Mouse (Mus musculus) lung, postnatal 36 days (tissue): Measurements from ENCODE around the gene Loxl3.

ENCODE experiments used
- DNase-seq: peaks from one replicate; pipeline ENCODE4 v3.0.0; 2022; ENCODE audit warnings: mixed read lengths

The Loxl3 gene

DNA sequence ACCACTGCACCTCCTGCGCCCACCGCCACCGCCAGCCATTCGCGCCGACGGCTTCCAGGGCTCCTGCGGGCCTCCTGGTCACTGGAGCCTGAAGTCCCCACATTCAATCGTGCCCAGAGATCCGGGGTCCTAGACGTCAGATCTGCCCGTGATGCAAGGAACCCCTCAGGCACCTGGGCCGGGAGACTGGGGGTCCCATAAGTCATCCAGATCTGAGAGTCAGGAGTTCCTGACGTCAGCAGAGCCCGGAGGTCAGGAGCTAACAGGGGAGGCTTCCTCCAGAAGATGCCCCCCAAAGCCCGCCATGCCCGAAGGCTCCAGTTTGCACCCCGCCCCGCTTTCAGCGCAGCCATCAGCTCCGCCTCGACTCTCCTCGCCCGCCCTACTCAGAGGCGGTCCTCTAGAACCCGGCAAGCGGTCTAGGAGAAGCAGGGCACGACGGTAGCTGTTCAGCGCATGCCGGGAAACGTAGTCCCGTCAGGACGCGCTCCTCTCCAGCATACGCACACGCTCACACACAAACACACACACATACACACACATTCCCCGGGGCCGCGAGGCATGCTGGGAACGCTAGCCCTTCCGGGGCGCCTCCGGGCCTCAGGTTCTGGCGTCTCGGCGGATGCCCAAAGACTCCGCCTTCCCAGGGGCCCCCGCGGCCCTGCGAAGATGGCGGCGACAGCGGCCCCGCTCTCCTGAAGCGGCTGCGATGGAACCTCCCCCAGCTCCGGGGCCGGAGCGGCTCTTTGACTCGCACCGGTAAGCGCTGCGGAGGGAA is 20.3 kb downstream of the Loxl3 start, which contains the start of gene Aup1:
TSS of gene Aup1 (plus strand) at position 448 of the 778 bp plus-strand sequence.
- peak; percentile 98 for DNase-seq

- DNase-seq = peak; percentile 43
Measured at GRCm38 (mm10) chr6:83054871-83055431, 21.0 kb downstream of the Loxl3 start, which contains the start of gene Htra2. Gene Htra2, minus strand, starts transcription at chr6:83055273.

DNA sequence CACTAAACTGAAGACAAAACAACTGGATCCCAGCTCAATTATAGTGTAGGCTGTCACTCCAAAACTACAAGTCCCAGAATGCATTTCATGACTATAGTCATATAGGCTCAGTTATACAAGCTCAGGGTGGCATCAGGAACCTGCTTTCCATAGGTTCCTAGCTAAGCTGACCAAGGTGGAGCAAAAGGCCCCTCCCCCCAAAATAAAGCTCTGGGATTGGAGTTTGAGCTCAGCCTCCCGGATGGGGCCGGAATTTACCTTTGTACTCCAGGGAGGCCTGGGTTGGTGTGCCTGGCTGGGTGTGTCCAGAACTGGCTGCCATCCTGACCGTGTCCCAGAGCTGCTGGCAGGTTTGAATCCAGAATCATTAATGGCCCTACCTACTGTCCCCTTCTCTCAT is 23.8 kb downstream of the Loxl3 start, which contains the start of gene Dqx1:
TSS of gene Dqx1 (plus strand) at position 55 of the 400 bp plus-strand sequence.
- DNase-seq = peak; percentile 54

- no peak for DNase-seq
Measured at GRCm38 (mm10) chr6:83058725-83059124, 24.8 kb downstream of the Loxl3 start.

DNA sequence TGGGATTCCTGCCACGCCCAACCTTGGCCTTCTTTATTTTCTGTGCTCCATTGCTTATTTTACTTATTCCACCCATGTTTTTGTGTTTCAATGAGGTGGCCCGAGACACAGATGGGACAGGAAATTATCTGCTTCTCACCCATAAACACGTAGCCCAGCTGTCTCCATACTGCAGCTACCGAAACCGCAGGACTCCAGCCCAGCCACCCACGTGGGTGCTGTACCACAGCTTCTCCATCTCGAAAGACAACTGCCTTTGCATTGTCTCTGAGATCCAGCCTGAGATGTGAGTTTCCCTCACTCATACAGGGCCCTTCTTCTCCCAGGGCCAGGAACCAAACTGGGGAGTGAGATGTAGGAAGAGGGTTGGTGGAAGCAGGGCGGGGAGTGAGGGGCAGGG is 32.0 kb downstream of the Loxl3 start:
- no peak for DNase-seq

- DNase-seq = no peak
Measured at GRCm38 (mm10) chr6:83066441-83066840, 32.5 kb downstream of the Loxl3 start.

DNA sequence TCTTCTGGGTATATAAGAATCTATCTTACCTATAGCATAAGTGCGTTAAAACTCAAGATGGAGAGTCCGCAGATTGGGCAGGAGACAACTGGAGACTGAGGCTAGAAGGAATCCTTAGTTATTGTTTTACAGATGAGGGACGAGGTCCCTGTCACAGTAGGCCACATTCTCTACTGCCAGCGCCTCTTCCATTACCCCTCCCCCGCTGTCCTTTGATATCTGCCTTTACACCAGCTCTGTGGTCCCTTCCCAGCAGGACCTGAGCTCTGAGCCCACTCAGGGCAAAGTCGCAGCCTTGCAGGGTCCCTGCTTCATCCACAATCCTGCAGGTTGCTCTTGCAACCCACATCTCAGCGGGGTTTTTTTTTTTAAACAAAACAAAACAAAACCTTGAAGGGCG is 34.2 kb downstream of the Loxl3 start:
- DNase-seq = no peak

GRCm38 (mm10) chr6:83068706-83069487 is 34.9 kb downstream of the Loxl3 start:
- DNase-seq = no peak

- DNase-seq = no peak
Measured at GRCm38 (mm10) chr6:83069488-83070246, 35.7 kb downstream of the Loxl3 start.

GRCm38 (mm10) chr6:83070247-83070310 is 36.1 kb downstream of the Loxl3 start, which contains the start of gene Tlx2:
Gene Tlx2, minus strand, starts transcription at chr6:83070293.
- no peak for DNase-seq

DNA sequence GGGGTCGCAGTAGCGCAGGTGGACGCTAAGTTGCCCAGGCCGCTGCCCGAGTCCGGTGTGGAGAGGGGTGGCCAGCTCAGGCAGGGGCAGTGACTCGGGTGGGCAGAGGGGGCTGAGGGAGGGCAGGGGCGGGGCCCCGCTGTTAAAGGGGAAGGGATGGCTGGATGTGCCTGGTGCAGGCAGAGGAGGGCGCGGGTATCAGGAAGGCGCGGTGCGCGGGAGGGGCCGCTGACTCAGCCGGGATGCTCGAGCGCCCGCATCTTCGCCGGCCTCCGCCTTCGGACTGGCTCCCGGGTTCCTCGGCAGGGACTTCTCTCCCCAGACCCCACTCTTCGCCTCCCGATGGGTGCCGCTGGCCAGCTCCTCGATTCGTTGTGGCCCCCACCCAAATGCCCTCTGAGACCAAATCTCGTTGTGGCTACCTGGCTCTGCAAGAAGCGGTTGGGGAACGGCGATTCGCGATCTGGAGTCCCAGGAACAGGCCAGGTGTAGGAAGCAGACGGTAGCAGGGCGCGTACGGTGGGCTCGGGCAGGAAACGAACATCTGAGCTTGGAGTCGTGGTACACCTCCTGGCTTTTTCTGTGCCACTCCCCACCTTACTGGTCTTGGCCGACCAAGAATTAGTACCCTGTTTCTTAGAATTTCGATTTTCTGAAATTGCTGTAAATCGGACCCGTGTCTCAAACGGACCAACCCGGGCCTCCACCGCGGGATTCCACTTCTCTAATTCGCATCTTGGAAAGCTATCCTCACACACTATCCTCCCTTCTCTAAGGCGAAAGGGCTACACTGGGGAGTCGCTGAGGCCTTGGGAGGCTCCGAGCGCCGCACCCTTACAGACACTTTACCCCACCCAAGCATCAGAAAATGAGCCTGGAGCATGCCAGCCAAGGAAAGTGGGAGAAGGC is 36.6 kb downstream of the Loxl3 start:
- no peak for DNase-seq

GRCm38 (mm10) chr6:83071220-83071619 is 37.2 kb downstream of the Loxl3 start:
- DNase-seq = no peak

DNA sequence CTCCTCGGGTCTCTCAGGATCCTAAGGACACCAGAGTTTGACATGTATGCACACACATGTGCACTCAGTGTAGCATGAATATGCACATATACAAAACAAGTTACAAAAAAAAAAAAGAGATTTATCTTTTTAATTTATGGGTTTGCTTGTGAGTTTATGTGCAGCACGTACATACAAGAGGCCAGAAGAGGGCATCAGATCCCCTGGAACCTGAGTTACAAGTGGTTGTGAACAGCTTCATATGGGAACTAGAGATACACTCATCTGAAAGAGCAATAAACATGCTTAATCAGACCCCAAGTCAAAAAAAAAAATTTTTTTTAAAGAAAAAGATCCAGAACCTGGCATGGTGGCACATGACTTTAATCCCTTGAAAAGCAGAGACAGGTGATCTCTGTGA is 41.0 kb downstream of the Loxl3 start:
- peak; percentile 38 for DNase-seq

DNA sequence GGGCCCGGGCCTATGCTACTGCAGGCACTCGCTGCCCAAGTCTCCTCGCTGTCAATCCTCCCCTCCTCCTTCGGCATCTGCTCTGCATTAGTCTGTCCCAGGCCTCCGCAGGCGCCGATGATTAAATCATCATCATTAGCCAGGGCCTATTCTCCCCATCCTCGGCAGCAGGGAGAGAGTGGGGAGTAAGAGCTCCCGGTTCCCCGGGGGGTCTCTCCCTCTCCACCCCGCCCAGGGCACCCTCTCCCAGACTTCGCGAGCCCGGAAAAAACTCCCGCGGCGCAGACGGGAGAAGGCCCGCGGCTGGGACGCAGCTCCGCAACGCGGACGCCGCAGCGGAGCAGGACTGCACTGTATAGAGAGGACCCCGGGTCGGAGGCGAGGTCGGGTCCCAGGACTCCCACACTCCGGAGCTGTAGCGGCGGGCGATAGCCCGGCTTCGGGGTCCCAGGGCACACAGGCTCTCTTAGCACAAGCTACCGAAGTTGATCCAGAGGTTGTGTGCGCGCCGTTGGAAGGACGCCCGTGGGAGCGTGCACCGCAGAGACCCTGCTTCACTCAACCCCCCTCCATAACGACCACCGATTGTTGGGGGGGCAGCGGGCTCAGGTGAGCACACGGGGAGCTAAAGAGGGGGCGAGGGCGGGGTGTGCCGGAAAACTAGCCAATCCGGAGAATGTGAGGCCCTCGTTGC is 43.8 kb downstream of the Loxl3 start, which contains the start of gene Pcgf1:
TSS of gene Pcgf1 (plus strand) at position 240 of the 694 bp plus-strand sequence.
- DNase-seq = peak; percentile 27

DNA sequence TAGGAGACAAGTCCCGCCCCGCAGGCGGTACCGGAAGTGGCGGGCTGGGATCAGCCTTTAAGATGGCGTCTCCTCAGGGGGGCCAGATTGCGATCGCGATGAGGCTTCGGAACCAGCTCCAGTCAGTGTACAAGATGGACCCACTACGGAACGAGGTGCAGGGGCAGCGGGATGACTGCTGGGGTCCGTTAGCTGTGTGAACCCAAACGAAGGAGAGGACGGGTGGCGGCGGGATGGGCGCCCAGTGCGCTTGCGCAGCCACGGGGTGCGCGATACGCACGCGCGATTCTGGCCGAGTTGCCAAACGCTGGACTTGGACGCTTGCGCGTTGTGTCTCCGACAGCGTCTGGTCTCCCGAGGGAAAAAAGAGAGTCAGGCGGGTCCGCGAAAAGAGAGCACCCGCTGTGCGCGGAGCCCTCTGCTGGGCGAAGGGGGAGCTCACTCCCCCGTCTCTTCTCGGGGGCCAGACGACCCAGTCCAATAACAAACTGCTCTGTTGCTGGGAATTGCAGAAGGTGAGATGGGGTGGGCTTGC is 44.4 kb downstream of the Loxl3 start:
- peak; percentile 100 for DNase-seq

GRCm38 (mm10) chr6:83080210-83080609 is 46.2 kb downstream of the Loxl3 start:
- no peak for DNase-seq

GRCm38 (mm10) chr6:83083497-83083896 is 49.5 kb downstream of the Loxl3 start:
- DNase-seq = no peak

GRCm38 (mm10) chr6:83084477-83084876 is 50.5 kb downstream of the Loxl3 start:
- no peak for DNase-seq

DNA sequence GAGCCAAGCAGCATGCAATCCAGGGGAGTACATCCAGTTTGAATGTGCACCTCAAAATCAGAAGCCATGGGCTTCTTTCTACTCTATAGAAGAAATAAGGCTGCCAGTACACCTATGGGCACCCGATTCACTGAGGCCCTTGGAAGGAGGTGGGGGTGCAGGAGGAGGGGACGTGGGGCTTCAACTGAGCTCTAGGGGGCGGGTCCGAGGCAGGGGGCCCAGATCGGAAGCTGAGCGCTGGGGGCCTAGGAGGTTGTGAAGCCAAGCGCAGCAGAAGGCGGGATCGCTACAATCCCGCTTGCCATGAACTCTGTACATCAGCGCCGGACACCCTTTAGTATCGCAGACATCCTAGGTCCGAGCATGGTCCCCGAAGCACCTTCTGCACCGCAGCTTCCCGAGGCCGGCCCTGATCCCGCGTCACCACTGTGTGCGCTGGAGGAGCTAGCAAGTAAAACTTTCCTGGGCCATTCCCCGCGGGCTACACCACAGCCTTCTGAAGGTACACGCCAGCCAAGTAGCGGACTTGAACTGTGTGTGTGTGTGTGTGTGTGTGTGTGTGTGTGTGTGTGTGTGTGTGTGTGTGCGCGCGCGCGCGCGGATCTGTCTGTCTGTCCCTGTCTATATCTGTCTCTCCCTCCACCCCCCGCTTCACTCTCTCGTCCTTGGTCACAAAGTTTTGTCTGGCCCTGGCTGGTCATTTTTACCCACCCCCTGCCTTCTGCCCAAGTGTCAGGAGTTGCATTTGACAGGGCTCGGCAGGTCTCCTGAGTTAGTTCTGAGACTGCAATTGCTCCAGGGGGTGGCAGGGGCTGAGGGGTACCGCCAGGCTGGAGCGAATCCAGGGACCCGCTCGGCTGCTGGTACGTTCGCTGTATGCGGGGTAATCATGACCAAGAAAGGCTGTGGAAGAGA is 52.4 kb downstream of the Loxl3 start, which contains the start of gene Lbx2:
TSS of gene Lbx2 (plus strand) at position 247 of the 915 bp plus-strand sequence.
- DNase-seq = no peak
